Mouse (Mus musculus): ENCODE measurements at regions not wholly inside any gene's neighbourhood (a gene's known extent, or its start where the extent isn't known, plus 50 kb on each side); places are given as distances from the start of the nearest gene placed in this dataset.

GRCm38 (mm10) chr4:127533726-127534125 is 175.7 kb upstream of the Gjb5 start:
- no peak for DNase-seq (ENCODE audit: low spot score in 2 of 2)

- DNase-seq (ENCODE audit: low spot score in 2 of 2) = no peak
Measured at GRCm38 (mm10) chr4:127530779-127531178, 172.8 kb upstream of the Gjb5 start.

GRCm38 (mm10) chr4:127522151-127522550 is 164.2 kb upstream of the Gjb5 start:
- no peak for DNase-seq (ENCODE audit: low spot score in 2 of 2)

- DNase-seq (ENCODE audit: low spot score in 2 of 2) = no peak
Measured at GRCm38 (mm10) chr4:127517978-127518377, 160.0 kb upstream of the Gjb5 start.

- no peak for DNase-seq (ENCODE audit: low spot score in 2 of 2)
Measured at GRCm38 (mm10) chr4:127517539-127517938, 159.6 kb upstream of the Gjb5 start.

- no peak for DNase-seq (ENCODE audit: low spot score in 2 of 2)
Measured at GRCm38 (mm10) chr4:127509936-127510335, 152.0 kb upstream of the Gjb5 start.

GRCm38 (mm10) chr4:127502621-127503020 is 144.6 kb upstream of the Gjb5 start:
- no peak for DNase-seq (ENCODE audit: low spot score in 2 of 2)

GRCm38 (mm10) chr4:127501881-127502280 is 143.9 kb upstream of the Gjb5 start:
- DNase-seq (ENCODE audit: low spot score in 2 of 2) = no peak

- DNase-seq (ENCODE audit: low spot score in 2 of 2) = no peak
Measured at GRCm38 (mm10) chr4:127487016-127487780, 129.2 kb upstream of the Gjb5 start.

GRCm38 (mm10) chr4:127485238-127485637 is 127.3 kb upstream of the Gjb5 start:
- DNase-seq (ENCODE audit: low spot score in 2 of 2) = no peak

- no peak for DNase-seq (ENCODE audit: low spot score in 2 of 2)
Measured at GRCm38 (mm10) chr4:127482461-127482860, 124.5 kb upstream of the Gjb5 start.

GRCm38 (mm10) chr4:127480339-127480738 is 122.4 kb upstream of the Gjb5 start:
- DNase-seq (ENCODE audit: low spot score in 2 of 2) = no peak

GRCm38 (mm10) chr4:127469877-127470276 is 111.9 kb upstream of the Gjb5 start:
- DNase-seq (ENCODE audit: low spot score in 2 of 2) = no peak

- DNase-seq (ENCODE audit: low spot score in 2 of 2) = no peak
Measured at GRCm38 (mm10) chr4:127454511-127455119, 96.6 kb upstream of the Gjb5 start.

GRCm38 (mm10) chr4:127452081-127452480 is 94.1 kb upstream of the Gjb5 start:
- no peak for DNase-seq (ENCODE audit: low spot score in 2 of 2)

- DNase-seq (ENCODE audit: low spot score in 2 of 2) = no peak
Measured at GRCm38 (mm10) chr4:127445300-127445699, 87.3 kb upstream of the Gjb5 start.

- no peak for DNase-seq (ENCODE audit: low spot score in 2 of 2)
Measured at GRCm38 (mm10) chr4:127444056-127444455, 86.1 kb upstream of the Gjb5 start.

- no peak for DNase-seq (ENCODE audit: low spot score in 2 of 2)
Measured at GRCm38 (mm10) chr4:127442001-127442400, 84.0 kb upstream of the Gjb5 start.

- DNase-seq (ENCODE audit: low spot score in 2 of 2) = no peak
Measured at GRCm38 (mm10) chr4:127440602-127441001, 82.6 kb upstream of the Gjb5 start.

GRCm38 (mm10) chr4:127435076-127435475 is 77.1 kb upstream of the Gjb5 start:
- peak in 1 of 2 experiments; percentile 38 for DNase-seq (ENCODE audit: low spot score in 2 of 2)

GRCm38 (mm10) chr4:127430237-127430636 is 72.3 kb upstream of the Gjb5 start:
- no peak for DNase-seq (ENCODE audit: low spot score in 2 of 2)

GRCm38 (mm10) chr4:127429748-127430147 is 71.8 kb upstream of the Gjb5 start:
- no peak for DNase-seq (ENCODE audit: low spot score in 2 of 2)

- no peak for DNase-seq (ENCODE audit: low spot score in 2 of 2)
Measured at GRCm38 (mm10) chr4:127423855-127424254, 65.9 kb upstream of the Gjb5 start.

Data from urinary bladder, adult 18-20 months (tissue).